Mouse (Mus musculus): ENCODE measurements around the gene Csf2rb2.

DNA sequence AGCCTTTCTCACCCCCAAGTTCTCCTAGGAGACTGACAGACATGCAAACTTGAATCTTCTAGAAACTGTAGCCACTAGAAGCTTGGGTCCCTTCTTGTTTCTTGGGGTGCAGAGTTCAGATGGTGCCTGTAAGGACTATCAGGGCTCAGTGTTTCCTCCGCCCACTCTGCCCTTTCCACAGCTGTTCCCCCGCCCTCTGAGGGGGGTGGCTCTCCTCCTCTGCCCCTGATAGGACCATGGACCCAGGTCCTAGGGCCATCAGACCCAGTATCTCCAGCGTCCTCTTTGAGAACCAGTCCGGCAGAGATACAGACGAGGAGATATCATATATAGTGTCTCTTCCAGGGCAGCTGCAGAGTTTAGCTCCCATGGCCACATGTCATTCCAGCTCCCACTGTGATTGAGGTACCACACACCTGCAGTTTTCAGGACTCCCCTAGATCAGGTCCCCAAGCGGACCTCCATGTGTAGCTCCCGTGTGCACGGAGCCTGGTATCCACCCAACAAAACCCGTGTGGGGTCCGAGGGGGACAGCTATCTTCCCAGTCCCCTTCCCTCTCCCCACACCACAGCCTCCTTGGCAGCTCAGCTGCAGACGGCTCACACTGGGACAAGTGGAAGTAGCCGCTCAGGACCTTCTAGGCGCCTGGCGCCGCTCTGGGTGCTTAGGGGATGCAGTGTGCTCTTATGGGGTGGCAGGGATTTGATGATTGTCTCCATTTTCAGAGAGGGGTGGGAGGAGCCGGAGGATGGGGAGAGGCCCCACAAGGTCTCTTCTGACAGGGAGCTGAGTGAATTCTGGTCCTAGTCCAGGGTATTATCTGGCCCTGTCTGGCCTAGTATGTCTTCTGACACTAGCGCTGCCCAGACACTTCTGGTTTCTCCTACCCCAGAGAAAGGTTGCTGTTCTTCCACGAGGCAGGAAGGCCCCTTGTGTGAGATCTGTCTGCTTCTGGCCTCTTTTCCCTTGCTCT lies 59.1 kb downstream of the Csf2rb2 start:
- TF ChIP-seq CTCF (conservative IDR thresholded peaks at IDR 0.05; ENCODE audit: insufficient read depth, insufficient read length, low read depth, low read length) (no peak), POLR2A (IDR thresholded peaks at IDR 0.05; ENCODE audit: low read depth, low read length) (no peak)

Data from kidney, adult 2 months (tissue).